Mouse (Mus musculus) heart, embryonic 11.5 days (tissue): ENCODE data around the gene Tlr5. TPM values are rescaled to one million over a fixed set of nuclear protein-coding genes. Genes with fewer than 3 reads are reported as not detected.

Source experiments
- ATAC-seq: fragments of 200-750 bp; cut with Nextera tagmentation; replicated peaks from 2 replicates; pipeline ENCODE4 v1.8.0; 2017; ENCODE audit warnings: moderate library complexity; ENCODE audit not compliant: insufficient number of reproducible peaks, low FRiP score, low TSS enrichment
- H3K27ac ChIP-seq: fragments of 300-500 bp; sonication (generic); 2 replicates; pipeline ENCODE4 v1.5.1; 2014; ENCODE audit warnings: mild to moderate bottlenecking, low read depth, low read length
- H3K27me3 ChIP-seq: fragments of 300-500 bp; sonication (generic); 2 replicates; pipeline ENCODE4 v1.6.1; 2014; ENCODE audit warnings: mild to moderate bottlenecking, low read length, mixed read lengths; ENCODE audit not compliant: control insufficient read depth, insufficient read depth
- H3K36me3 ChIP-seq: fragments of 300-500 bp; sonication (generic); 2 replicates; pipeline ENCODE4 v1.6.1; 2014; ENCODE audit warnings: mild to moderate bottlenecking, low read length, moderate library complexity, mixed read lengths; ENCODE audit not compliant: control insufficient read depth, insufficient read depth
- H3K4me1 ChIP-seq: fragments of 300-500 bp; sonication (generic); 2 replicates; pipeline ENCODE4 v1.6.1; 2014; ENCODE audit warnings: low read length; ENCODE audit not compliant: control insufficient read depth, insufficient read depth
- H3K4me2 ChIP-seq: fragments of 300-500 bp; sonication (generic); 2 replicates; pipeline ENCODE4 v1.6.1; 2014; ENCODE audit warnings: mild to moderate bottlenecking, moderate library complexity
- H3K4me3 ChIP-seq: fragments of 300-500 bp; sonication (generic); 2 replicates; pipeline ENCODE4 v1.5.1; 2014; ENCODE audit warnings: low read depth, low read length
- H3K9ac ChIP-seq: fragments of 300-500 bp; sonication (generic); 2 replicates; pipeline ENCODE4 v1.6.1; 2014; ENCODE audit warnings: mild to moderate bottlenecking, low read depth, low read length, moderate library complexity
- H3K9me3 ChIP-seq: fragments of 300-500 bp; sonication (generic); replicated peaks from 2 replicates; pipeline ENCODE4 v1.6.1; 2016; ENCODE audit warnings: low read length; ENCODE audit not compliant: control insufficient read depth
- WGBS: fragments of 180-500 bp; shearing (Covaris S2); extraction: QIAGEN DNeasy Blood & Tissue Kit; methylation state at CpG from one replicate; pipeline ENCODE4 v1.1.7; 2014; ENCODE audit not compliant: insufficient replicate concordance; 5-methylcytosine and 5-hydroxymethylcytosine counted together
- polyA plus RNA-seq: library from polyadenylated mRNA; unstranded; fragments of >200 nt; fragmentation: Nextera tagmentation; extraction: Ambion mirVana; gene quantifications from 2 replicates; pipeline ENCODE4 v1.2.1, GENCODE M21; 2014

Gene Tlr5
- polyA plus RNA-seq, 1 experiment from 2014 or later: 5.3 TPM

DNA sequence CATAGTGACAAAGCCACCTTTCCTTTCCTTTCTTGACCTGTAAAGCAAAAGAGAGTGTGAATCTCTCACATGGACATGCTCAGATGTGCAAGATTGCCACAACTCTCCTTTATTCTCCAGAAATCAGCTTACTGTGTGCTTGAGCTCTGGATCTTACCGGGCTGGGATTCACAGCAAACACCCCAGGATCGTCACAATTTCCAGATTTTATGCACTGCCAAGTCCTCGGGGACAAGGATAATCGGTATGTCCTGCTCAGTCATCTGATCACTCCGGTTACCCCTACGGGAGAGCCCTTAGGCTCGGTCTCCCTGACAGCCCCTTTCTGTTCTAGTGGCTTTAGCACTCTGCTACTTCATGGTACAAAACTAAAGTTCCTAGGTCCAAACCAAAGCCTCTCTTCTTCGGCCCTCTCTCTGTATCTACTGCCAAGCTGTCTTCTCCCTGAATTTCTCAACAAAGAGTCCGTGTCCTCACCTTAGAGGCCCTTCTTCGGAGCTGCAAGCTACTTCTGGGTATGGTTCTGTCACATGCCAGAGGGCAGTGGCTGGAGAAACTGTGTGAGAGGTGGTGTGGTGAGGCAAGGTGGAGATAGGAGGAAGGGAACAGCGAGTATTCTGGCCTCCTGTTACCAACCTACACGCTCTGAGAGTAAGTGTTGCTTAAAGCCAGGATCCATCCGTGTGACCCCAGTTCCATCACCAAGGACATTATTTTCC lies 3.4 kb downstream of the Tlr5 start:
- 0 out of 2 replicates have a peak, but pooled peaks cover 5% of the 10 kb centered on the region for H3K27me3 ChIP-seq
- H3K36me3 ChIP-seq: no peaks in the 10 kb centered on the region
- H3K4me2 ChIP-seq: no peak overlapping the region
- H3K4me3 ChIP-seq: no peak overlapping the region
- H3K4me1 ChIP-seq: peaks cover 42% of the 10 kb centered on the region
- no peak for ATAC-seq
- WGBS: 80% methylated on average over 13 of the region's 13 CpGs
- H3K27ac ChIP-seq: no peak overlapping the region
- H3K9ac ChIP-seq: no peak overlapping the region
- H3K9me3 ChIP-seq: no peaks in the 10 kb centered on the region

DNA sequence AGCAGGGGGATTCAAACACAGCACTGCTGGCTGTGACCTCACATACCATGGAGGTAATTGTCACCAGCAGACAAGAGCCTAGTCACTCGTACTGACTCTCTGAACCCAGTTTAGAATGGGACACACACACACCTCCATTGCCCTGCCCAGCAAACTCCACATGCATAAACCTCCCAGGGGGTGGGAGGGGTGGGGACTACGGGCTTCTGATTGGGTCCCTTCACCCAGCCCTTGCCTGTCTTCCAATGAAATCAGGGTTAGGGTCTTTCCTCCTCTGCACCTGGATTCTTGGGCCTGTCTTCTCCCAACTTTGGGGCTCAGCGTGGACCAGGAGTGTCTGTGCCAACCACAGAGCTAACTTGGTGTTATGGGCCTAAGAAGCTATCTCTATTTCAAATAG lies 4.2 kb downstream of the Tlr5 start:
- no peak for ATAC-seq
- peaks cover 34% of the 10 kb centered on the region for H3K4me1 ChIP-seq
- peak overlapping the region; percentile 72 for H3K9ac ChIP-seq
- H3K9me3 ChIP-seq: no peaks in the 10 kb centered on the region
- WGBS: 27% methylated on average over 3 of the region's 3 CpGs
- H3K4me3 ChIP-seq: peak overlapping the region; percentile 48
- H3K27me3 ChIP-seq: 0 out of 2 replicates have a peak, but pooled peaks cover 5% of the 10 kb centered on the region
- no peaks in the 10 kb centered on the region for H3K36me3 ChIP-seq
- peak overlapping the region; percentile 80 for H3K4me2 ChIP-seq
- H3K27ac ChIP-seq: peak overlapping the region; percentile 55; the same call in 1 of the 2 replicates

DNA sequence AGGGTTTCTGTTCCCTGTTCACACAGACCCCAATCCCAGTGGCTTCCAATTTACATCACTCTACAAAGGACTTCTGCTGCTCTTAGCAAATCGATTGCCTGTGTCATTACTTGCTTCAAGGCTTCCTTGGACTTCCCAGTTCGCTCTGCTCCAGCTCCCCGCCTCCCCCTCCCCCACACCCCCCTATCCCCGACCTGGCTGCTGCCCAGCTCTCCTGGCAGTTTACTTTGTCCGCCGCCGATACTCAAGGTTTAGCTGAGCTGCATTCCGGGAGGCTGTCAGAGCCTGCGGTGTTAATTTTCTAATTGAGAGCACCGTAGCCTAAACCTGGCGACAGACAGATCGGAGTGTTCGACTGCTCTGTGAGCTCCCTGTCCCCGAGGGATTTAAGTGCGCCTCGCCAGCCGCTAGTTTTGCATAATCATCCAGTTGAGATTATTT lies 4.7 kb downstream of the Tlr5 start:
- peak overlapping the region; percentile 80 for H3K4me2 ChIP-seq
- under 1% methylated on average over 17 of the region's 17 CpGs for WGBS
- no peak for ATAC-seq

DNA sequence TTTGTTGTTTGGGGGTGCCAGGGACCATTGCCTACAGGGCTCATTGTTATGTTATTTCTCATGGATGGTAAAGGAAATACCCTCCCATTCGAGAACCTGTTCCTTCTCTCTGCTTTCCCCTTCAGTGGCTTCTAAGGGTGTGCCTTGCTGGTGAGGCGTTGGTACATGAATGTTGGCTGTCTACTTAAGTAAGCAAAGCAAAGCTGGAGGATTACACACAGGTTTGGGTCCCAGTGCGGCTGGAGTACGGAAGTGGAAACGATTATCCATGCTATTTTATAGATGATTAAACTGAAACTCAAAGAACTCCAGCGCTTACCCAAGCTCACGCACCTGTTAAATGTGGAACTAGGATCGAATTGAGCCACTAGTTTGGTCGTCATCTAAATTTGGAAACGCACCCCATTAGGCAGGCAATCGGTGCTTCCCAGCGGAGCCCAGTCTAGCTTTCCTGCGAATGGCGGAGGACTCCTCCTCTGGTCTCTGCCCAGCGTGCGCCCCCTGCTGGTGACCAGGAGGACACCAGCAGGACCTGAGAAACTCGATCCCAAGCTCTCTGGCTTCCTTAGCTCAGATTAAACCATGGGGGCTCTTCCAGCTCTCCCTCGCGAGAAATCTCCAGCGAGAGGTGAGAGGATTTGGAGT lies 5.3 kb downstream of the Tlr5 start:
- no peak for ATAC-seq
- WGBS: under 1% methylated on average over 20 of the region's 20 CpGs
- Histone ChIP-seq H3K27ac (peak overlapping the region; percentile 7; the same call in 1 of the 2 replicates), H3K9me3 (no peaks in the 10 kb centered on the region), H3K27me3 (0 out of 2 replicates have a peak, but pooled peaks cover 5% of the 10 kb centered on the region), H3K9ac (peak overlapping the region; percentile 72), H3K36me3 (no peaks in the 10 kb centered on the region), H3K4me2 (peak overlapping the region; percentile 80), H3K4me1 (peaks cover 25% of the 10 kb centered on the region), H3K4me3 (peak overlapping the region; percentile 48)

More for the DNA sequence above, 4.7 kb downstream of the Tlr5 start:
- Histone ChIP-seq H3K36me3 (no peaks in the 10 kb centered on the region), H3K9me3 (no peaks in the 10 kb centered on the region), H3K9ac (peak overlapping the region; percentile 72), H3K4me3 (peak overlapping the region; percentile 48), H3K27me3 (0 out of 2 replicates have a peak, but pooled peaks cover 5% of the 10 kb centered on the region), H3K4me1 (peaks cover 30% of the 10 kb centered on the region), H3K27ac (peak overlapping the region; percentile 55; the same call in 1 of the 2 replicates)

DNA sequence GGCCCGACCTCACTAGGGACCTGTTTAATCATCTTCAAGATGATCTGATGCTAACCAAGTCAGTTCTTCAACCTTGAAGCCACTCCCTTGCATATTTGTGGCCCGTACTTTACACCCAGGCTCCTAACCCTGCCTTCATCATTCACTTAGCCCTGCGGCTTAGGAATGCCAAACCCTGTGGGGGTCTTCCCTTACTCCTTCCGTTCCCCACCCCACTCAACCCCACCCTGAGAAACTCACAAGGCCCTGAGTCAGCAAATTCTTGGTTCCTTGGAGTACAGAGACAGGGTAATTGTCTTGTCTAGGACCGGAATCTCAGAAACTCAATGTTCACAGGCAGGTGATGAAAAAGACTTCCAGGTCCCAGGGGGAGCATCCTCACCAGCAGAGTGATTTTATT lies 6.5 kb downstream of the Tlr5 start:
- Histone ChIP-seq H3K27ac (no peak overlapping the region), H3K36me3 (no peaks in the 10 kb centered on the region), H3K27me3 (0 out of 2 replicates have a peak, but pooled peaks cover 5% of the 10 kb centered on the region), H3K4me1 (peaks cover 25% of the 10 kb centered on the region), H3K9me3 (no peaks in the 10 kb centered on the region), H3K4me3 (no peak overlapping the region), H3K4me2 (no peak overlapping the region), H3K9ac (no peak overlapping the region)
- 64% methylated on average over 5 of the region's 5 CpGs for WGBS
- no peak for ATAC-seq

DNA sequence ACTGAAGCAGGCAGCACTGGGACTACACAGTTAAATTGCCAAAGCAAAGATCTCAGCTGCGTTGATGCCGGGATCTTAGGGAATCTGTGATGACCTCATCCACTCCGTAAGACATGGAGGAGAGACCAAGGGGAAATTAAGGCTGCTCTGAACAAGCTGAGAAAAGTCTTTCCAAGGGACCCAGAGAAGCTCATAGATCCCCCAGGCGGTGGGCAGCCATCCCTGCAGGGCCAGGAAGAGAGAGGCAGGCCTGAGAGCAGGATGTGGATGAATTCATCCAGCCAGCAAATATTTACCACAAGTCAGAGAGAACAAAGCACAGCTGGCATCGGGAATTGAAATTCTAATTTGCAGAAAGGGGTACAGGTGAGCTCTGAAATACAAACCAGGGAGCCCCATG lies 8.7 kb downstream of the Tlr5 start:
- 42% methylated on average over 5 of the region's 5 CpGs for WGBS
- H3K4me1 ChIP-seq: peaks cover 8% of the 10 kb centered on the region
- no peaks in the 10 kb centered on the region for H3K36me3 ChIP-seq
- no peak overlapping the region for H3K27ac ChIP-seq
- no peaks in the 10 kb centered on the region for H3K27me3 ChIP-seq
- no peak overlapping the region for H3K9ac ChIP-seq
- ATAC-seq: no peak
- no peak overlapping the region for H3K4me3 ChIP-seq
- no peak overlapping the region for H3K4me2 ChIP-seq
- H3K9me3 ChIP-seq: no peaks in the 10 kb centered on the region

DNA sequence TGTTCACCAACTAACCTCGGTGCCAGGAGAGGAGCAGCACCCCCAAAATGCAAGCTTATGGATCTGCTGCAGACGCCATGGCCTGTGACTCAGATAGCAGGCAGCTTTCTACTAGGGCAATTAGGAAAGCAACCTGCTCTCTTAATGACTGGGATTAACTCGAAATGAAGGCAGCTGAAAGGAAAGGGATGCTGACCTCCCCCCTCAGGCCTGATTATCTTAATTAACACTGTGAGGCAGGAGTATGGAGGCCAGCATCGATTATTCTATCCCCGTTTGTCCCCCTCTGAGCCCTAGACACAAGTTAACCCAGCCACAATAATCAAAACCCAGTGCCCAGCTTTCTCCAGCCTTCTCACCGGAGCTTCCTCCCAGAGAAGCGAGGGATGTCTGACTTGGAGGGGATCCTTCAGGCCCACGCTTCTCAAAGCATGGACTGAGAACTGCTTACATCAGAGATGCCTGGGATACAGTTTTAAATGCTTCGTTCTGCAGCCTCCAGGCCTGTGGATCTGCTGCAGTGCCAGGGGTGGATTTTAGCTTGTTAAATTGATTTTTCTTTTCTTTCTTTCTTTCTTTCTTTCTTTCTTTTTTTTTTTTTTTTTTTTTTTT lies 10.4 kb downstream of the Tlr5 start:
- no peak overlapping the region for H3K4me2 ChIP-seq
- H3K4me3 ChIP-seq: no peak overlapping the region
- no peaks in the 10 kb centered on the region for H3K27me3 ChIP-seq
- no peaks in the 10 kb centered on the region for H3K9me3 ChIP-seq
- no peak overlapping the region; the same call in 1 of the 2 replicates for H3K9ac ChIP-seq
- no peaks in the 10 kb centered on the region for H3K4me1 ChIP-seq
- ATAC-seq: no peak
- 57% methylated on average over 9 of the region's 9 CpGs for WGBS
- no peak overlapping the region for H3K27ac ChIP-seq
- no peaks in the 10 kb centered on the region for H3K36me3 ChIP-seq

DNA sequence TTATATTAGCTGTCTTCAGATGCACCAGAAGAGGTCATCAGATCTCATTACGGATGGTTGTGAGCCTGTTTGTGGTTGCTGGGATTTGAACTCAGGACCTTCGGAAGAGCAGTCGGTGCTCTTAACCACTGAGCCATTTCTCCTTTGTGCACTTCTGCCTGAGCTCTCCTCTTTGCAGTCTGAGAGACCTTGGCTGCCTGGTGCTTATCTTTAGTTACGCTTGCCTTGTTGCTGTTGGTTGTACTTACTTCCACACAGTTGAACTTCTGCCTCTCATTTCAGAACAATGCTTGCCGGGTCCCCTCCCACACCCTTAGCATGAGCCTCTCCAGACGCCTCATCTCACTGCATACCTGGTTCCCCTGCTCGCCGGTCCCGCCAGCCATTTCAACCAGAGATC lies 14.1 kb downstream of the Tlr5 start:
- H3K27ac ChIP-seq: no peak overlapping the region

More for the DNA sequence above, 14.1 kb downstream of the Tlr5 start:
- 69% methylated on average over 9 of the region's 9 CpGs for WGBS
- H3K4me2 ChIP-seq: no peak overlapping the region
- H3K27me3 ChIP-seq: no peaks in the 10 kb centered on the region
- no peaks in the 10 kb centered on the region for H3K9me3 ChIP-seq
- no peaks in the 10 kb centered on the region for H3K4me1 ChIP-seq
- no peak overlapping the region for H3K4me3 ChIP-seq
- ATAC-seq: no peak
- H3K9ac ChIP-seq: no peak overlapping the region
- H3K36me3 ChIP-seq: no peaks in the 10 kb centered on the region
